ENCODE assay signal across 11 mouse cellular contexts in the genomic region with DNA sequence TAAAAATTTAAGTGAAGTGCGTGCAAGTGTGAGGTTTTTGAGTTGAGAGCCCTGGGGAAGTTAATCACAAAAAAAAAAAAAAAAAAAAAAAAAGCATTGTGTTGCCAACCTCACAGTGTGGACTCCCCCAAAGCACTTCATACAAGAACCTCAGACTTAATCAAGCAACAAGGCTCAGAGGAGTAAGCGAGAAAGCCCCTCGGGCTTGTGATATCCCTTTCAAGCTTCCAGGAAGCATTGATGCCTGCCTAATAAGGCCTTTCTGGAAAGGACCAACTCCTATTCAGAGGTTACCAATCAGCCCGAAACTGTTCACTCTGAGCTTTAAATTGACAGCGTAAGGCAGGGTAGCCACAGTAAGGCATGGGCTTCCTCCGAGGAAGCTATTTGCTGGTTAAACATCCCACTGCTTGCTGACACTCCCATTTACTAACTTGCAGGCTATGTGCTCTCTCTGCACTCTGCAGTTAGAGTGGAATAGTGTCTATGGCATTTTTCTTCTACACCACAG.
A peak's percentile ranks its signal among the peaks of the same experiment; 100 is the strongest.
DNase-seq lines count a peak whose midpoint lies in the region; ATAC-seq lines count a peak whose summit lies in the region.
"Had no signal": no experiment of that assay in that cellular context is flagged by ENCODE, and none has a peak within 500 bp of the region (broad histone marks: within the 10 kb centered on the region; RNA-seq: fewer than 3 reads in every experiment).

No protein-coding gene starts in this region.

- H3K4me2 ChIP-seq in hindbrain, embryonic 14.5 days (replicated peaks) = no peak overlapping the region; the same call in 1 of the 2 replicates
- peak overlapping the region; percentile 26 for H3K4me2 ChIP-seq in midbrain, embryonic 15.5 days

- no peak overlapping the region for H3K4me3 ChIP-seq in forebrain, embryonic 10.5 days
- no peak overlapping the region for H3K4me3 ChIP-seq in hindbrain, embryonic 14.5 days (replicated peaks; ENCODE audit: low read length)
- H3K4me3 ChIP-seq in midbrain, embryonic 15.5 days = no peak overlapping the region
- H3K4me3 ChIP-seq: layer of hippocampus, adult 2 months had no signal

- H3K9me3 ChIP-seq in forebrain, embryonic 10.5 days = no peaks in the 10 kb centered on the region
- H3K9me3 ChIP-seq in hindbrain, embryonic 14.5 days (ENCODE audit: control insufficient read depth, low read length) = no peaks in the 10 kb centered on the region
- no peaks in the 10 kb centered on the region for H3K9me3 ChIP-seq in midbrain, embryonic 15.5 days

- H3K4me1 ChIP-seq in forebrain, embryonic 10.5 days = peaks cover 29% of the 10 kb centered on the region
- H3K4me1 ChIP-seq in hindbrain, embryonic 14.5 days (replicated peaks; ENCODE audit: control insufficient read depth, insufficient read depth, low read length) = no peaks in the 10 kb centered on the region
- H3K4me1 ChIP-seq in midbrain, embryonic 15.5 days = peaks cover 11% of the 10 kb centered on the region

- peak; percentile 81; the same call in 1 of the 2 replicates for ATAC-seq in hindbrain, embryonic 14.5 days (ENCODE audit: low FRiP score)
- peak; percentile 85 for ATAC-seq in midbrain, embryonic 15.5 days (replicated peaks)
- no peak for ATAC-seq in erythroblast, adult 5-6 weeks (replicated peaks; ENCODE audit: low FRiP score, poor library complexity, severe bottlenecking)
- ATAC-seq: intestine, postnatal 0 days had no signal

- WGBS in forebrain, embryonic 10.5 days = 15% methylated on average over 6 of the region's 6 CpGs
- WGBS in hindbrain, embryonic 14.5 days = 12% methylated on average over 6 of the region's 6 CpGs
- 8% methylated on average over 6 of the region's 6 CpGs for WGBS in midbrain, embryonic 15.5 days

- no peaks in the 10 kb centered on the region for H3K27me3 ChIP-seq in forebrain, embryonic 10.5 days (ENCODE audit: poor library complexity, severe bottlenecking)
- H3K27me3 ChIP-seq in hindbrain, embryonic 14.5 days (ENCODE audit: control insufficient read depth, insufficient read depth, low read length) = peaks cover 9% of the 10 kb centered on the region; the same call in 1 of the 2 replicates
- H3K27me3 ChIP-seq in midbrain, embryonic 15.5 days (replicated peaks) = no peaks in the 10 kb centered on the region; the same call in 1 of the 2 replicates

- peak; percentile 32 for DNase-seq in embryo, embryonic 10 days (ENCODE audit: low spot score)
- peak; percentile 54 for DNase-seq in forebrain, embryonic 10.5 days (ENCODE audit: extremely low spot score, low spot score)
- DNase-seq in hindbrain, embryonic 14.5 days (ENCODE audit: low spot score) = no peak
- no peak for DNase-seq in thymus, postnatal 0 days (ENCODE audit: low spot score)
- DNase-seq in B cell, adult 2 months = no peak
- no peak for DNase-seq in adrenal gland, adult 2 months
- DNase-seq: cerebellum, postnatal 36 days had no signal

- no peak overlapping the region for H3K9ac ChIP-seq in hindbrain, embryonic 14.5 days
- H3K9ac ChIP-seq in midbrain, embryonic 15.5 days = no peak overlapping the region

- no peak overlapping the region for H3K27ac ChIP-seq in forebrain, embryonic 10.5 days
- H3K27ac ChIP-seq in hindbrain, embryonic 14.5 days = no peak overlapping the region
- H3K27ac ChIP-seq in midbrain, embryonic 15.5 days = no peak overlapping the region
- H3K27ac ChIP-seq: layer of hippocampus, adult 2 months had no signal

- H3K36me3 ChIP-seq in forebrain, embryonic 10.5 days (replicated peaks) = no peaks in the 10 kb centered on the region
- no peaks in the 10 kb centered on the region for H3K36me3 ChIP-seq in hindbrain, embryonic 14.5 days (replicated peaks; ENCODE audit: control insufficient read depth, insufficient read depth)
- no peaks in the 10 kb centered on the region for H3K36me3 ChIP-seq in midbrain, embryonic 15.5 days (replicated peaks)

Comparison
In these comparisons a context has a peak if more than half of its experiments do, and no peak if none do; other contexts are left out.
1. DNase-seq: peak in embryo, embryonic 10 days (single experiment) and forebrain, embryonic 10.5 days (single experiment); none in hindbrain, embryonic 14.5 days (single experiment), thymus, postnatal 0 days (single experiment), B cell, adult 2 months (0 of 2) and adrenal gland, adult 2 months (single experiment).